Mouse (Mus musculus) left cerebral cortex, postnatal 36 days (tissue): Measurements from ENCODE around the gene Ldb2. TPM values are rescaled to one million over a fixed set of nuclear protein-coding genes. Genes with fewer than 3 reads are reported as not detected.

Experiments used
- DNase-seq, 2 experiments: peaks; one replicate each; pipeline ENCODE4 v3.0.0; 2021 to 2022; ENCODE audit warnings: low spot score in 2 of 2, mixed read lengths in 1 of 2
- intact Hi-C: fragments of 180-260 bp; cut with DNase I; formaldehyde crosslinking; loops from one replicate; pipeline ENCODE4 v1.15.1; 2025
- total RNA-seq, 2 experiments: library from RNA; stranded (reverse); gene quantifications; 2 replicates each; pipeline ENCODE4 v1.2.3; 2021

The Ldb2 gene
- total RNA-seq, 2 experiments from 2014 or later = 56.4 to 59.4 TPM

DNA sequence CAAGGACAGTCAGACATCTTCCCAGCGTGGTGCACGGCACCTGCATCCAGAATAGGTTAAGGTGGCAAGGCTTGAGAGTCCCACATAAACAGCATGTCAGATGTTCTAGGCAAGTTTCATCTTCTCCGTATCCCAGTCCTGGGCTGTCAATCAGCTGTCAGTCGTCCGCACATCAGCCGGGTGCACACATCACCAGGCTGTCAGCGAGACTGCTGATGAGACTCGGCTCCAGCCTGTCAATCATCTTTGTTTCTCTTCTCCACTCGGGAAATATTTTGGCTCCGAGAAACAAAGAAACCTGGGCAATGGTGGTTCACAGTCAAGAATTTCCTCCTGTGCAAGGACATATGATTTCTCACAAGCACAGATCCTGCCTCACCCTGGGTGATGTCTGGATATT lies 132.1 kb downstream of the Ldb2 start:
- intact Hi-C loops = no loop called here
- DNase-seq = peak in 1 of 2 experiments; percentile 25

DNA sequence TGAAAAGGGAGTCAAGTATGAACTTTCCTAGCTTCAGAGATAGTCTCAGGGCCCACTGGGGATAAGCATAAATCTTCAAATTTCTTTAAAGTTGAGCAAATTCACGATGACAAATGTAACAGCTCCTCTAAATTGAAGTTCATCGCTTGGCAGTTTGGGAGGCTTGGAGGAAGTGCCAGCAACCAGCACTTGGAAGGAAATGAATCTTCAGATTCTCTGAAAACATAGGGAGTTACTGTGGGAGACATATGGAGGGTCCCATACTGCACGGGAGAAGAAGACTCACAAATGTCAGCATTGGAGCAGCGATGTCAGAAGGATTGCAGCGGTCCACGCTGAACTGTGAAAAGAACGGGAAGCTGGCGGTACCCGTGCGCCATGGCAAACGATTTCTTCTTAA lies 139.8 kb downstream of the Ldb2 start:
- DNase-seq = peak in 1 of 2 experiments; percentile 19

DNA sequence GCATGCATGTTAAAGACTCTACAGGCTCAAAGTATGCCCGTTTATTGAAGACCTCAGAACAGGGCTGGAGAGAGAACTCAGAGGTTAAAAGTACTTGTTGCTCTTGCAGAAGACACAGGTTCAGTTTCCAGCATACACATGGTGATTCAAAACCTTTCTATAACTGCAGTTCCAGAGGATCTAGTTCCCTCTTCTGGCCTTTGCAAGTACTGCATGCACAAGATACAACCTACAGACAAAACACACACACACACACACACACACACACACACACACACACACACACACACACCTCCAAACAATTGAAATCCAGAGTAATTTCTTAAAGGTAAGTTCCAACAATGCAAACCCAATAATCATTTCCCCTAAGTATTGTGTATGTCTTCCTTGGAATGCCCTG lies 142.8 kb downstream of the Ldb2 start:
- intact Hi-C loops = no loop called here
- no peak for DNase-seq

More for the DNA sequence above, 139.8 kb downstream of the Ldb2 start:
- intact Hi-C loops = no loop called here

DNA sequence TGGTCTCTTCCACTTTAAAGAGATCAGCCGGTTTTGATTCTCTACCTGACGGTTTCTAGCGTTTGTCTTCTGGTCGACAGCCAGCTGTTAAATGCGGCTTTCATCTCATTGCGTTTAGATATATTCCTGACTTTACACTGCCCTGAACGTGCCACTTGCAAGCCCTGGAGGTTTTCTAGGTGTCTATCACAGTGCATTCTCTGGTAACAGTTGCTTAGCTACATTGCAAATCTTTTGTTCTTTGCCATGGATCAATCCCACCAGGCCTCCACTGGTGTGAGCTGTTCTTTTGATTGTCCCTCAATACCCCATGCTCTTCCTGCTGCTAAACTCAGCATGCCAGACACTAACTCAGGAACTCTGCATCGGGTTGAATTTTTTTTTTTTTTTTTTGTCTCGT lies 145.1 kb downstream of the Ldb2 start:
- DNase-seq = no peak
- intact Hi-C loops = no loop called here

DNA sequence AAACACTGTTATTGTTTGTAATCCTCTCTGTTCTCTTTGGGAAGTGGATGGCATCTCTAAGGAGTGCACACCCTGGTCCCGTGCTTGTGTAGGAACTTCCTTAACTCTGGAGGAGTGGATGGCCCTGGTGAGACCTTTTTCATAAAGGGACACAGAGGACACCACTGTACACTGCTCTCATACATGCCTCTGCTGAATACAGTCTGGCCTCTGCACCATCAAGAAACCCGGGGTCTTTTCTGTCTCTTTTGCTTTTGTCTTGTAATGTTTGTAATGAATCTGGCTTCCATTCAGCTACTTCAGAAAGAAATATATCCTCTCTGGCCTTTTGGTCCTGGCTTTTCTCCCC lies 152.7 kb downstream of the Ldb2 start:
- intact Hi-C loops = no loop called here

DNA sequence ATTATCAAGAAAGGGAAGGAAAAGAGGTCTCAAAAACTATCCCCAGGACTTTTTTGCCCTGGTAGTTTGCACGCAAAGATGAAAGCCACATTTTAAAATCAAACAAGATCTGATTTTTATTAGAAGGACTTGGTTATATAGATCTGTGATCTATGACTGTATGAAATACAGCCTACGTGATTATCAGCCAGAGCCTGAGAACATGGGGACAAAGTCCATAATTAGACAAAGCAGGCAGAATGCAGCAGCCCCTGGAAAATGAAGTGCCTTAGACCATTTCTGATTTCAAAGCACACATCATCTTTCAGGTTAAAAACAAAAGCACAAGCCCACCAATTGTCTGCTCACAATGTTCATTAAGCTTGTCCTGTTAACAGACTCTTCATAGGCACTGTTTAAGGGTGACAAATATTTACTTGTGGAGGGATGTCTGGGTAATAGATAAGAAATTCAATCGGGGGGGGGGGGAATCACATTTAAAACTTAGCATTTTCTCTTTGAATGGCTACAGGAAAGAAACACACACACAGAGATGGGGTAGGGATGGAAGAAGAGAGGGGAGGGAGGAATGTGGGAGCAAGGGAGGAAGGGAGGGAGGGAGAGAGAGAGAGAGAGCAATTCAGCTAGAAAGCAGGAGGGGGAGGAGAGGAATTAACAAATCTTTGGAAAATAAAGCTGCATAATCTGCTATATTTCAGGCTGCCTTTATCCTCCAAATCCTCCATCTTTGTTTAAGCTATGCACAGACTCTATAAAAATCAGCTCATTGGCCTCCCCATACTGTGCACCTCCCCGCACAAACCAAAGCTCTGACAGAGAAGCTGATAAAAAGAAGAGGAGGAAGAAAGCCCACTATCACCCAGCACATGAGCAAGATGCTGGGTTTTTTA lies 153.3 kb downstream of the Ldb2 start:
- DNase-seq = no peak
- intact Hi-C loops = no loop called here

More for the DNA sequence above, 152.7 kb downstream of the Ldb2 start:
- no peak for DNase-seq

DNA sequence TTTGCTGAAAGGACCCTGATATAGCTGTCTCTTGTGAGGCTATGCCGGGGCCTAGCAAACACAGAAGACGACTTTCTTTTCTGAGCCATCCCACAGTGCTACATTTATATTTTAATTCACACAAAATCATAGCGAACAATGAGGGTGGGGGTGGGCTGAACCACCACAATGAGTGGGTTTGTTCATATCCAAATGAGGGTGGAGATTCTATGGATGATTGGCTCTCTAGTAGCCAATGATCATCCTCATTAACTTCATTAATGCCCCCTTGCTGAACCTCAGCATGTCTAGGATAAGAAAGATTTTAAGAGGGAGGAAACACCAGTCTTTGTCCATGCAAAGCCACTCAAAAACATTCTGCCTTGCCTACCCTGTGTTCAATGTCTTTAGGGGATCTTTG lies 156.4 kb downstream of the Ldb2 start:
- no peak for DNase-seq
- intact Hi-C loops = no loop called here

DNA sequence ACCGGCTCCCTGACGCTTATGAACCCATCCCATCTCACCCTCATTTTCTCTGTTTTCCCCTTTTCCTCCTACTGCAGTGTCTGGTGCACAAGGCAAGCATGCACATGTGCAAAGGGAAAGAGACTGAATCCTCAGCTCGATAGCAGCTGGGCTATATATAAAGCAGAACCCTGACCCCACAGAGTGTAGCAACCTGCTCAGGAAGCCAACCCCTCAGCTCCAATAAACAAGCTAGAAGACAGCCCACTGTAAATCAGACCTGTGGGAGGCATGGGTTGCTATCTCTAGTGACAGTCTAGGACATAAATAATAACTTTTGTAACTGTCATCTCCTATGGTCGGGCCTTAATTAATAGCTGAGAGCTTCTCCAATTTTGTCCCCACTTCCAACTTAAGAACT lies 158.4 kb downstream of the Ldb2 start:
- intact Hi-C loops = no loop called here
- no peak for DNase-seq

DNA sequence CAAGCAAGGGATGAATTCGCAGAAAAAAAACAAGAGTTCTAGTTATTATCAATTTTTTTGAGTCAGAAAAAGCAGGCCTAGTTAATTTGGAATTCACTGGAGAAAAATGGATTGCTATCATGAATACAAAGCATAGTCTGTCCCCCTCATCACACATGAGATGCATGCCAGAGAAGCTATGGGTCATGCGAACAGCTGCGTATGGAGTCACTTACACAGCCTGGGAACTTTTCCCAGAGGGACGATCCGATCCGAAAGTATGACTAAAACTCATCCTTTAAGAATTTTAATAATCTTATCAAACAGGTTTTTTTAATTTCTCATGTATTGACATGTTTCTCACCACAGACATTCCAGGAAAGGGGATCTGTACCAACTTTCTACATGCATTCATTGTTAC lies 163.9 kb downstream of the Ldb2 start:
- DNase-seq = no peak

DNA sequence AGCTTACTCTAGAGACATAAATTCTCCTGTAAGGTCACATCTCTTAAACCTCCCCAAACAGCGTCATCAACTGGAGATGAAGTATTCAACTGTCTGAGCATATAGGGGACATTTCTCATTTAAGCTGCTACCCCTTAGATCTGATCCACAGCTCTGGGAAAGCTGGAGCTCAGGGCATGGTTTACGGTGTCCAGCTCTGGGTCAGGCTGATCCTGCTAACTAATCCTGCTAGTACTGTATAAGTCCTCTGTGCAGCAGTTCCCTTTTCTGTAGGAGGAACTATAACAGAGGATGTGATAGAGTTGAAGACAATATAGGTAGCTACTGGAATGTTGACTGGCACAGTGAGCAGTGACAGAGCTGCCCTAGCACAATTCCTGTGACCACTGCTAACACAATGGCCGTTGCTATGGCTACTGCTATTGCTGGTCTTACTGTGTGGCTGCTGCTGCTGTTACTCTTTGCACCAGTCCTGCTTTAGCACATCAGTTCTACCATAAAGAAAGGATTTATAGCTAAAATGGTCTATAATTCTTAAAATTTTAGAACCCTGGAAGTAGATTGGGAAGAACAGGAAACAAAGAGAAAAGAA lies 170.3 kb downstream of the Ldb2 start:
- no peak for DNase-seq
- intact Hi-C loops = no loop called here

More for the DNA sequence above, 163.9 kb downstream of the Ldb2 start:
- intact Hi-C loops = no loop called here

DNA sequence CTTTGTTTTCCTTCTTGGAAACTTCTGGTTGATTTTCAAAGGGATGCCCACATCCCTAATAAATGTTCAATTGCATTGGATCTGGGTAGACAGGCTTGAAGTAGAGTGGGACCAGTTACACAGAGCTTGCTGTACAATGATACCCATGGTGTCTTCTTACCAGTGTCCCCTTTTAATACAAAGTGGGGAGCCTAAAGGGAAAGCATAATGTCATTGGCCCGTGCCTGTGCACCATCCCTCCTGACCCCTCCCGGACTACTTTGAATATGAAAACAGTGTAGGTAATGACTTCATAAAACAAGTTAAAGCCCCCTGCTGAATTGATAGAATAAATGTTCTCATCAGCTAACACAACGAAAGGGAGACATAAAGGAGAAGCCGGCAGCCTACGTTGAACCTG lies 172.0 kb downstream of the Ldb2 start:
- intact Hi-C loops = no loop called here
- DNase-seq = no peak

DNA sequence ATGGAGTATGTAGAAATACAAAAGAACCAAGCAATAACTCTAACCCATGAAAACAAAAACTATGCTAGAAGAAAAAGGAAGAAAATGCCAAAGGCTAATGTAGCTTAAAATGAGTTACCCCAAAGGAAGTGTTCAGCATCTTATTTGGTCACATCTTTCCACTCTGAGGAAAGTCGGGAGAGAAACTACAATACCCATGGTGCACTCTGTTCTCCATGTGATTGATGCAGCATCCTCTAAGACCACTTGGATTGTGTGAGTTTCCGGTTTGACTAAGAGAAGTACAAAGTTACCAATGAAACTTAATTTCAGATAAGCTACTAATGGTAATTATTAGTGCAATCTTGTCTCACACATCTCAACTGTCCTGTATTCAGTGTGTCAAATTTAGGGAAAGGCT lies 172.6 kb downstream of the Ldb2 start:
- intact Hi-C loops = no loop called here

DNA sequence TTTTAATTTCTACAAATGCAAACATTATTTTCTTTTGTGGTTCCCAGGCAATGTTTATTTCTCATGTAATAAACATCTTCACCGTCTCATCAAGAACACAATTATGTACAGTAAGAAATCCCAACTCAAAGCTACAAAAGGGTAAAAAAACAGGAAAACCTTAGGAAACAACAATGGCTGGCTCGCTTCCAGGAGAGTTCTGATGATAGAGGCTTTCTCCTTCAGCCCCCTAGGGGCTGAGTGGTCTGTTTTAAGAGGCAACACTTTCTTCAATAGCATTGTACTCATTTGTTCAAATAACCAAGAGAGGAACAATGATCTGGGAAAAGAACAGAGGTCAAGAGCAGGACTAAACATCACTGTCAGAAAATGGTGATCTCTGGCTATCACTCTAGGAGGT lies 173.4 kb downstream of the Ldb2 start:
- intact Hi-C loops = no loop called here
- DNase-seq = no peak

More for the DNA sequence above, 172.6 kb downstream of the Ldb2 start:
- no peak for DNase-seq

DNA sequence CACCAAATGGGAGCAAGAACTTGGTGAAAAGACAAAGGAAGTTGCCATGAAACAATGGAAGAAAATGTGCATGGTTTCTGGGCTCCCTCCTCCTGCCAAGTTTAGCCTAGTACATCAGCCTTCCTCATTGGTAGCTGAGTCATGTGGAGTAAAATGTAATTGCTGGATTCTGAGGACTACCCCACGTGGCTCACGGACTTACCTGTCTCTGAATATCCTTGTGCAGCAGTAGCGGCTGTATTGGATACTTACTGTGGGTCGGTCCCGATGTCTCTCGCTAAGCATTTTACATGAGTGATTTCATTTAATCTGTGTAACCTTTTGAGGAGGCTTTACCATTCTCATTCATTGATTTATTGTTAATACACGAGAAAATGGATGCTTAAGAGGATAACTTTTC lies 183.8 kb downstream of the Ldb2 start:
- no peak for DNase-seq
- intact Hi-C loops = no loop called here

DNA sequence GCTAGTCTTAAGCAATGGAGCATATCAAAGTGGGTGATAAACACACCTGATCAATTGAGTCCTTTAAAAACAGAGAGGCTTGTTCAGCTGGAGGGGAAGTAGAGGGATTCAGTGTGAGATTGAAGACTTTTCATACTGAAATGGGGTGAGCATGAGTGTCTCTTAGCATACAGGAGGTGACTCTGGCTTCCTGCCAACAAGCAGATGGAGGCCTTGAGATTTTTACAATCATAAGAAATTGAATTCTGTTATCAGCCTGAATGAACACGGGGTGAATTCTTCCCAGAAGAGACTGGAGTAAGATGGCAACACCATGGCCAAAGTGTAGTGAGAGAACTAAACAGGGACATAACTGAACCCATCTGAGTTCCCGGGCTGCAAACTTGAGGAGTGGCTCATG lies 190.6 kb downstream of the Ldb2 start:
- intact Hi-C loops = no loop called here
- no peak for DNase-seq

DNA sequence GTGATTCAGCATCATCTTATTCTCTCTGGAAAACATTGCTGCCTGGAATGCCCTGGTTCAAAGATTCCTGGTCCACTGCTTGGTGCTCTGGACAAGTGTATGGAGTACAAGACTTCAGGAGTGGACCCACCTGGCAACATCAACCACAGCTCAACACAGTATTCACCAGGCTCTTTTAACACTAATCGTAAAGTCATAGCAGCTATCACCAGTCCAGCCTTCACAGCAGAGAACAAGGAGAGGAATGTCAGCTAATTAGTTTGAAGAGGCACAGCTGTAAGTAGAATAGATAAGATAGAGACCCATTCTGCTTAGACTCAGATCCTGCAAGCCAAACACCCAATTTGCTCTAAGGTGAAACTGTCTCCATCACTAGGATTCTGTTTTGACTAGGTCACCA lies 198.1 kb downstream of the Ldb2 start:
- no peak for DNase-seq
- intact Hi-C loops = no loop called here

DNA sequence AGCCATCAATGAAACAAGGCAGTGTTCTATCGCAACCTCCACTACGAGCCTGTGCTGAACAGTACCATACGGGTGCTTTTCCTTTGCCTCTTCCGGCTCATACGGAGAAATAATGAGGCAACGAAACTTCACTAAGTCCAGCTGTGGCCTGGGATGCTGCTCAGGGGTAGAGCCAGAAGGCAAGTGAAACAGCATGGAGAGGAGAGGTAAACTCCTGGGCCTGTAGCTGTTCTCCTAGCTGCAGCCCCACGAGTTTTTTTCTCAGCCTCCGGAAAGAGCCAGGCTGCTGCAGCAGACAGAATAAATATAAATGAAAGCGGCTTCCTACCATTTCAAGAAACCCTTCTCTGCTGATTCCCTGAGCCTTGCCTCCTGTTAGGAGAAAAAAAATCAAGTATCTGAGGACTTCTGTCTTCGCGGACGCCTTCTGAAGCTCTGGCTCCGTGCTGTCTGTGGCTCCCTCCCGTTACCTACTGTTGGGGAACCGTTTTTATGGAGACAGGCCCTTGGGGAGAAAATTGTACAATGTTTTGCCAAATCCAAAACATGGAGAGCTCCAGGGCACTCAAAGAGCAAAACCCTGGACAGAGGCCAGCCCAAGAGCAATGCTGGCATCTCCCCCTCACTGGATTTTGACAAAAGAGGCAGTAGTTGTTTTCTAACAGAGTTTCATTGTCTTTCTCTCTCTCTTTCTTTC lies 205.8 kb downstream of the Ldb2 start:
- peak; percentile 26 to 44 for DNase-seq
- intact Hi-C loops = no loop called here

DNA sequence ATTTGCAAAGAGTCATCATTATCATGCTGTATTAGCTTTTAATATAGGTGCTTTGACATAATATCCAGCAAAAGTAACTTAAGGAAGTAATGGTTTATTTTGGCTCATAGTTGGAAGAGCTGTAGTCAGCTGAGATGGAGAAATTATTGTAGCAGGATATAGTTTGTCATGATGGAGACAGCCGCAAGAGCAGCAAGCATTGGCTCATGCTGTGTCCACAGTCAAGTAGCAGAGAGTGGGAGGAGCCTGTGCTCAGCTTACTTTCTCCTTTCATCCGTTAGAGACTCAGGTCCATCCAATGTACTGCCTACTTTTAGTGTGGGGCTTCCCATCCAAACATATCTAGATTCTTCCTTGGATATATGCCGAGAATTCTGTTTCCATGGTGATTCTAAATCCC lies 208.7 kb downstream of the Ldb2 start:
- DNase-seq = no peak
- intact Hi-C loops = no loop called here

DNA sequence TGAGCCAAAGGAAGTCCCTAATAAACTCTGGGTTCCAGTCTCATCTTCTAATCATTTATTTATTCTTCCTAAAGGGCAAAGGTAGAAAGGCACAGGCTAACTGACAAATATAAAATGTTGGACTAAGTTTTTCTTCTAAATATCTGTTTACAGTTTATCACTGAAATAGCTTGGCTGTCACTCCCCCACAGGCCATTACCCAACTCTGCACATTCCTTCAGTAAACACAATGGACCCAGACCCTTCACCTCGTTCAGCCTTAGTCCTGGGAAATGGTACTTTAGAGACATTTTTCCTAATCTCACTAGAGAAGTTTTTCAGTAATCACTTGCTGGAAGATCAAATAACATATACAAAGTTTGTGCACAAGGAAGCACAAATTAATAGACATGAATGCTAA lies 210.2 kb downstream of the Ldb2 start:
- intact Hi-C loops = no loop called here
- DNase-seq = no peak

DNA sequence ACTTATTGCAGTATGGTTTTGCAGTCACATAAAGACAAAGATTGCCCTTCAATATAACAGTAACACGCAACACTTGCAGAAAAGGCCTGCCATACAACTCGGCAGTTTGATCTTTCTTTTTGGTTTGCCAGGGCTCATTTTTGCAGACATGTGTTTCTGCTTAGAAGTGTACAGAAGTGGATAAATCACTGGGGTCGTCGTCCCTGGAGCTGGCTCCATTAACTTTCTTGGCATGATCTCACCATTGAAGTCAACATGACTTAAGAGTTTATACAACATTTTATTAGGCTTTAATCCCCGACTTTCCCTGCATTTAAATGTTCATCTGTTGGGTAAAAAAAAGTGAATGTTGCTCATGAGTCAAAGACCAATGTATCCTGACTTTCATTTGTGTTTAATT lies 212.9 kb downstream of the Ldb2 start:
- no peak for DNase-seq
- intact Hi-C loops = no loop called here

DNA sequence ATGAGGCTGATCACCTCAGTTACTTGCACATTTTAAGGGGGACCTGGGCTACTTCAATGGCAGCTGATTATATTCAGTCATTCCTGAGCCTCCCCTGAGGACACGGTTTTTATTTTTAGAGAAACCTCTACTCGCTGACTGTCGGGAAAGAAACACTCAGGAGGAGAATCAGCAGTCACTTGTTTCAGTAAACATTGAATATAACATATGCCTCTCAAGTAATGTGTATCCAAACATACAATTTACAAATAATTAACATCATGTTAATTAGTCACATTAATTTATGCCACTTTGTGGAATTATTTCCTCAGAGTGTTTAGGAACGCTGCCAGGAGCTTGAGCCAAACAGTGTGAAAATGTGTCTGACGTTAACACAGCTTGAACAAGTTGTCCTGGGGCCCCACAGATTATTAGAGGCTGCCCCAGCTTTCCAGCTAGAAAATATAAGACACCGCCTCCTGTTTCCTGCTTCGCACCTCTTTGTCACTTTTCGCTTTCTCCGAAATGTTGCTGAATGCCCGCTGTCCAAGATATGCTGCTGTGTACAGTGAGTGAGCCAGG lies 219.5 kb downstream of the Ldb2 start:
- DNase-seq = no peak
- intact Hi-C loops = no loop called here
